Mouse (Mus musculus): Measurements from ENCODE around the gene Prkca.

Prkca gene

DNA sequence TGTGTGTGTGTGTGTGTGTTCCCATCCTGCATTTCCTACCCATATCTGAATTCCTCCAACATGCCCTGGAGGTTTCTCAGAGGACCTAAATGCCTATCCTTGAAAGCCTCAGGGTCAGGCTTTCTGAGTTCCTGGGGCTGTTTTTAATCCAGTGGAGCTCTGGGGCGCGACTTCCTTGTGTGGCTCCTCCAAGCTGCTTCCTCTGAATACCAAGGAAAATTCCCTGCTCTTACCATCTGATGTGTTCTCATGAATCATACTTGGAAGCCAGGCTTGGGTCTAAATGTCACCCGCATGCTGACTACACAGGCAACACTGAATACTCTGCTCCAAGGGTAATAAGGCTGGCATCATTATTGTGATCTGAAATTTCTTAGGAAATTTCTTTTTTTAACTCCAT lies 279.3 kb downstream of the Prkca start:
- DNase-seq (ENCODE audit: low read depth, low spot score): peak; percentile 70

GRCm38 (mm10) chr11:108063096-108063495 lies 280.6 kb downstream of the Prkca start:
- no peak for DNase-seq (ENCODE audit: low read depth, low spot score)

DNA sequence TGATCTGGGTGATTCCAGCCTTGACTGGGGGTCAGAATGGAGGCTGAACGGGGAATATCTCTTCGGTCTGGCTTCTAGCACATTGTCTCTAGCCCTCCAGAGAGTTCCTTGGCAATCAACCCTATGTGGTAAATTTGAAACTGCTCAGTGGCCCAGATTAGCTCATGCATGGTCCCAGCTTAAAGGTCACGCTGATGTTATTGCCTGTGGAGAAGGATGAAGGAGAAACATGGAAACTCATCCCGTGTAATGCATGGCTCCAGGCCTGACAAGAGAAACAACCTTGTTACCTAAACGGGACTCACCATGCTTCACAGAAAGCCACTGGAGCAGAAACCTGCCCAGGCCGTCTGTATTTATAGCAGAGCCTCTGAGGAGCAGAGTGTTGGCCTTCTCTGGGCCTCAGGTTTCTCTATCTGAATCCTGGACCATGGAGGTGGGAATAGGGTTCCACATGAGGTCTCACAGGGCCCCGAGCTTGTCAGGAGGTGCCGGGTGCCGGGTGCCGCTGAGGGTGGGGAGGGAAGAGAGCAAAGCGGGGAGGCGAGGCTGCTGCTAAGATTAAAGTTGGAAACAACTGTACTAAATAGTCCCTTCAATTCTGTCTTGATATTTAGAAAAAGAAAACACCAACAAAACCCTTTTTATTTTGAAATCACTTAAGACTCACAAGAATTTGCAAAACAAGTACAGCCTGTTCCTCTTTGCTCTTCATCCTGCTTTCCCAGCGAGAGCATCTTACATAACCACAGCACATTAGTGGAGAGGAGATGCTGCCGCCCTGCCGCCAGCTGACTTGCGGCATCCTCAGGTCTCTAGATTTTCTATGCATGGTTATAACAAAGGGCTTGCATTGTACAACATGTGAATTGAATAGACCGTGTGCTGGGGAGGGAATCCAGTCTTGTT lies 281.9 kb downstream of the Prkca start:
- DNase-seq (ENCODE audit: low read depth, low spot score): no peak

- no peak for DNase-seq (ENCODE audit: low read depth, low spot score)
Measured at GRCm38 (mm10) chr11:108057138-108057537, 286.6 kb downstream of the Prkca start.

DNA sequence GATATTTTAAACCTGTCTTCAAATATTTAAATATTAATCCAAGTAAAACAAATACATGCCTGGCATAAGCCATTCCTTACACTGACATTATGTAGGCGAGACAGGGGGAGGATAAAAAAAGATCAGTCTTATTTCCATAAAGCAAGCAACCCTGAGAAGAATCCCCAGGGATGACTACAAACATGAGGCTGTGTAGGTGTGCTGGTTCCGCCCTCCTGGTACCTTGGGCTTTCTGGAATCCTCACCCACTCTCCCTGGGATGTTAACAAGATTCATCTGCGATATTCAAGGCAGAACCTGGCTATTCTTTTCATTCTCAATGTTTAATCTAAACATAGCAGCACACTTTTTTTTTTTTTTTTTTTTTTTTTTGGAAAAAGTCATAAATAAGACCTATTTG lies 289.1 kb downstream of the Prkca start:
- no peak for DNase-seq (ENCODE audit: low read depth, low spot score)

- no peak for DNase-seq (ENCODE audit: low read depth, low spot score)
Measured at GRCm38 (mm10) chr11:108053746-108054145, 290.0 kb downstream of the Prkca start.

DNA sequence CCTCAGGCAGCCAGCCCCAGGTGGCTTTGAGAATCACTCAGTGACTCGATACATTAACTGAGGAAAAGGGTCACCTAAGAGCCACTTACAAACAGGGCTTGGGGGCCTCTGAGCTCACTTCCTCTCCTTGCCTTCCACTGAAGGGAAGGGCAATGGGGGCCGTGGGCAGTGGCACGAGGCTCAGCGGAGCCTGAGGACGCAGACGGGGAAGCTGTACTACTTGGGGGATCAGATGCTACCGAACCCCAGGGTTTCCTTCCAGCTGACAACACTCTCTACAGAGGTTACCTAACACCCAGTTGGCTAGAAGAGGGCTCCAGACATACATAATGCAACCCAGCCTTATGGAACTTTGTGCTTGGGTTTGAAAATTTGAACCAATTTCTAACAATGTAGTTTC lies 302.1 kb downstream of the Prkca start:
- DNase-seq (ENCODE audit: low read depth, low spot score): no peak

- DNase-seq (ENCODE audit: low read depth, low spot score): no peak
Measured at GRCm38 (mm10) chr11:108040823-108041222, 302.9 kb downstream of the Prkca start.

GRCm38 (mm10) chr11:108039761-108040160 lies 304.0 kb downstream of the Prkca start:
- no peak for DNase-seq (ENCODE audit: low read depth, low spot score)

- DNase-seq (ENCODE audit: low read depth, low spot score): peak; percentile 35
Measured at GRCm38 (mm10) chr11:108038989-108039388, 304.7 kb downstream of the Prkca start.

GRCm38 (mm10) chr11:108036339-108036738 lies 307.4 kb downstream of the Prkca start:
- DNase-seq (ENCODE audit: low read depth, low spot score): no peak

- DNase-seq (ENCODE audit: low read depth, low spot score): no peak
Measured at GRCm38 (mm10) chr11:108035761-108036160, 308.0 kb downstream of the Prkca start.

GRCm38 (mm10) chr11:108034376-108034775 lies 309.4 kb downstream of the Prkca start:
- no peak for DNase-seq (ENCODE audit: low read depth, low spot score)

GRCm38 (mm10) chr11:108032568-108032967 lies 311.2 kb downstream of the Prkca start:
- no peak for DNase-seq (ENCODE audit: low read depth, low spot score)

GRCm38 (mm10) chr11:108030956-108031604 lies 312.6 kb downstream of the Prkca start:
- peak; percentile 64 for DNase-seq (ENCODE audit: low read depth, low spot score)

- DNase-seq (ENCODE audit: low read depth, low spot score): no peak
Measured at GRCm38 (mm10) chr11:108029321-108029720, 314.4 kb downstream of the Prkca start.

- DNase-seq (ENCODE audit: low read depth, low spot score): no peak
Measured at GRCm38 (mm10) chr11:108028398-108028797, 315.3 kb downstream of the Prkca start.

- peak; percentile 83 for DNase-seq (ENCODE audit: low read depth, low spot score)
Measured at GRCm38 (mm10) chr11:108025726-108026425, 317.9 kb downstream of the Prkca start.

DNA sequence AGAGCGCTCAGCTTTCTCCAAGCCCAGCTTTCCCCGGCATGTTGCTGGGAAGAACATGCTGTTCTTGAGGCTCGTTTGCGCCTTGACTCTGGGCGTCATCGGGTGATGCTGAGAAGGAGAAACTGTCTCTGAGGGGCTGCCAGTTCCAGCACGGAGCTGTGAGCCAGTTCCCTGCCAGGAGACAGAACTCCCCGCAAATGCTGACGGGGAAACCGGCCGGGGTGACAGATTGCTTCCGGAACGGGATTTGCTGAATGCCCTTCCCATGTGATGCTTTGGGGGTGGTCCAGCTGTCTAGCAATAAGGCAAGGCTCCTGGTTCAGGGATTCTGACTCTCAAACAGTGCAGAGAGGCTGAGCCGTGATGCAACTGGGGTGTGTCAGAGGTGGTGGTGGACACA lies 320.5 kb downstream of the Prkca start:
- DNase-seq (ENCODE audit: low read depth, low spot score): no peak

GRCm38 (mm10) chr11:108020889-108021288 lies 322.8 kb downstream of the Prkca start:
- no peak for DNase-seq (ENCODE audit: low read depth, low spot score)

- no peak for DNase-seq (ENCODE audit: low read depth, low spot score)
Measured at GRCm38 (mm10) chr11:108015284-108015683, 328.4 kb downstream of the Prkca start.

GRCm38 (mm10) chr11:108013390-108013789 lies 330.3 kb downstream of the Prkca start:
- no peak for DNase-seq (ENCODE audit: low read depth, low spot score)
